Mouse (Mus musculus) intestine, embryonic 16.5 days (tissue): ENCODE measurements around the gene Gpalpp1. TPM values are rescaled to one million over a fixed set of nuclear protein-coding genes. Genes with fewer than 3 reads are reported as not detected.
A peak's percentile ranks its signal among the peaks of the same experiment; 100 is the strongest.

Experiments used
- ATAC-seq: fragments of 200-750 bp; cut with Nextera tagmentation; 2 replicates; pipeline ENCODE4 v1.8.0; 2017; ENCODE audit warnings: moderate TSS enrichment, moderate library complexity
- H3K27ac ChIP-seq: fragments of 300-500 bp; sonication (generic); 2 replicates; pipeline ENCODE4 v1.5.1; 2014; ENCODE audit warnings: mild to moderate bottlenecking, low read length
- H3K27me3 ChIP-seq: fragments of 300-500 bp; sonication (generic); replicated peaks from 2 replicates; pipeline ENCODE4 v1.6.1; 2014; ENCODE audit warnings: low read length, control low read depth, mixed read lengths; ENCODE audit not compliant: control insufficient read depth, insufficient read depth
- H3K36me3 ChIP-seq: fragments of 300-500 bp; sonication (generic); 2 replicates; pipeline ENCODE4 v1.6.1; 2014; ENCODE audit warnings: low read length, control low read depth; ENCODE audit not compliant: control insufficient read depth, insufficient read depth
- H3K4me1 ChIP-seq: fragments of 300-500 bp; sonication (generic); 2 replicates; pipeline ENCODE4 v1.6.1; 2014; ENCODE audit warnings: low read length, control low read depth, mixed read lengths; ENCODE audit not compliant: control insufficient read depth, insufficient read depth
- H3K4me2 ChIP-seq: fragments of 300-500 bp; sonication (generic); 2 replicates; pipeline ENCODE4 v1.6.1; 2014; ENCODE audit warnings: low read depth, low read length, control low read depth
- H3K4me3 ChIP-seq: fragments of 300-500 bp; sonication (generic); 2 replicates; pipeline ENCODE4 v1.5.1; 2014; ENCODE audit warnings: mild to moderate bottlenecking, low read length
- H3K9ac ChIP-seq: fragments of 300-500 bp; sonication (generic); 2 replicates; pipeline ENCODE4 v1.6.1; 2014; ENCODE audit warnings: low read depth, low read length
- H3K9me3 ChIP-seq: fragments of 300-500 bp; sonication (generic); 2 replicates; pipeline ENCODE4 v1.6.1; 2016; ENCODE audit warnings: low read length, control low read depth; ENCODE audit not compliant: control insufficient read depth
- WGBS: fragments of 180-500 bp; shearing (Covaris S2); extraction: QIAGEN DNeasy Blood & Tissue Kit; methylation state at CpG from one replicate; pipeline ENCODE4 v1.1.7; 2014; 5-methylcytosine and 5-hydroxymethylcytosine counted together
- polyA plus RNA-seq: library from polyadenylated mRNA; unstranded; fragments of >200 nt; fragmentation: Nextera tagmentation; extraction: Ambion mirVana; gene quantifications from 2 replicates; pipeline ENCODE4 v1.2.1, GENCODE M21; 2015

The Gpalpp1 gene
- 9.0 and 9.8 TPM in 2 replicates for polyA plus RNA-seq

GRCm38 (mm10) chr14:76110396-76111221, at the start of gene Gpalpp1, which contains the start of gene Nufip1:
Gpalpp1 (minus strand) TSS chr14:76110760.
Nufip1 (plus strand) TSS chr14:76110891.
- peak within 1 kb of the TSS; percentile 81 for H3K4me3 ChIP-seq
- WGBS: under 1% methylated on average over 69 of the region's 69 CpGs
- H3K27me3 ChIP-seq: no peaks in the 10 kb centered on the region
- peak; percentile 100 for ATAC-seq
- H3K4me1 ChIP-seq: peaks cover 10% of the 10 kb centered on the region
- H3K36me3 ChIP-seq: peaks cover 3% of the 10 kb centered on the region; the same call in 1 of the 2 replicates
- peak within 1 kb of the TSS; percentile 77 for H3K4me2 ChIP-seq
- H3K27ac ChIP-seq: peak within 1 kb of the TSS; percentile 89
- H3K9me3 ChIP-seq: no peaks in the 10 kb centered on the region
- peak within 1 kb of the TSS; percentile 93 for H3K9ac ChIP-seq

- 63% methylated on average over 5 of the region's 5 CpGs for WGBS
- Histone ChIP-seq H3K9ac (no peak overlapping the region), H3K4me3 (no peak overlapping the region), H3K4me1 (no peaks in the 10 kb centered on the region), H3K36me3 (no peaks in the 10 kb centered on the region), H3K9me3 (no peaks in the 10 kb centered on the region), H3K27me3 (no peaks in the 10 kb centered on the region), H3K4me2 (no peak overlapping the region), H3K27ac (no peak overlapping the region)
- no peak for ATAC-seq
Observed at GRCm38 (mm10) chr14:76158192-76158785, 47.7 kb upstream of the Gpalpp1 start.

- Histone ChIP-seq H3K27me3 (no peaks in the 10 kb centered on the region), H3K4me1 (peaks cover 8% of the 10 kb centered on the region; the same call in 1 of the 2 replicates), H3K36me3 (no peaks in the 10 kb centered on the region), H3K4me3 (no peak overlapping the region), H3K4me2 (no peak overlapping the region), H3K9me3 (no peaks in the 10 kb centered on the region), H3K27ac (no peak overlapping the region), H3K9ac (no peak overlapping the region)
- ATAC-seq: no peak
- WGBS: 30% methylated on average over 6 of the region's 6 CpGs
Observed at GRCm38 (mm10) chr14:76153828-76154227, 43.3 kb upstream of the Gpalpp1 start.

GRCm38 (mm10) chr14:76153003-76153675, 42.6 kb upstream of the Gpalpp1 start:
- WGBS: 8% methylated on average over 24 of the region's 24 CpGs
- H3K27ac ChIP-seq: peak overlapping the region; percentile 49
- peak overlapping the region; percentile 56 for H3K9ac ChIP-seq
- H3K4me1 ChIP-seq: peaks cover 8% of the 10 kb centered on the region; the same call in 1 of the 2 replicates
- no peaks in the 10 kb centered on the region for H3K27me3 ChIP-seq
- no peaks in the 10 kb centered on the region for H3K9me3 ChIP-seq
- peak overlapping the region; percentile 77 for H3K4me3 ChIP-seq
- peak overlapping the region; percentile 61 for H3K4me2 ChIP-seq
- H3K36me3 ChIP-seq: no peaks in the 10 kb centered on the region
- no peak for ATAC-seq

GRCm38 (mm10) chr14:76152162-76153002, 41.8 kb upstream of the Gpalpp1 start:
- no peaks in the 10 kb centered on the region for H3K9me3 ChIP-seq
- H3K27ac ChIP-seq: peak overlapping the region; percentile 99
- under 1% methylated on average over 41 of the region's 41 CpGs for WGBS
- no peaks in the 10 kb centered on the region for H3K27me3 ChIP-seq
- H3K36me3 ChIP-seq: no peaks in the 10 kb centered on the region
- peak overlapping the region; percentile 65 for H3K4me2 ChIP-seq
- peak overlapping the region; percentile 89 for H3K9ac ChIP-seq
- H3K4me1 ChIP-seq: peaks cover 8% of the 10 kb centered on the region; the same call in 1 of the 2 replicates
- H3K4me3 ChIP-seq: peak overlapping the region; percentile 77
- peak; percentile 94 for ATAC-seq

GRCm38 (mm10) chr14:76151820-76152161, 41.2 kb upstream of the Gpalpp1 start:
- peak overlapping the region; percentile 89 for H3K9ac ChIP-seq
- H3K4me3 ChIP-seq: peak overlapping the region; percentile 77
- no peaks in the 10 kb centered on the region for H3K9me3 ChIP-seq
- peak overlapping the region; percentile 65 for H3K4me2 ChIP-seq
- H3K4me1 ChIP-seq: peaks cover 8% of the 10 kb centered on the region; the same call in 1 of the 2 replicates
- H3K27me3 ChIP-seq: no peaks in the 10 kb centered on the region
- H3K36me3 ChIP-seq: no peaks in the 10 kb centered on the region
- ATAC-seq: no peak
- WGBS: 1% methylated on average over 10 of the region's 10 CpGs
- H3K27ac ChIP-seq: peak overlapping the region; percentile 99

GRCm38 (mm10) chr14:76151011-76151410, 40.5 kb upstream of the Gpalpp1 start:
- no peak for ATAC-seq
- H3K4me1 ChIP-seq: peaks cover 8% of the 10 kb centered on the region; the same call in 1 of the 2 replicates
- no peak overlapping the region for H3K9ac ChIP-seq
- H3K27ac ChIP-seq: no peak overlapping the region
- H3K4me3 ChIP-seq: no peak overlapping the region
- H3K27me3 ChIP-seq: no peaks in the 10 kb centered on the region
- H3K9me3 ChIP-seq: no peaks in the 10 kb centered on the region
- H3K4me2 ChIP-seq: no peak overlapping the region
- H3K36me3 ChIP-seq: no peaks in the 10 kb centered on the region
- 63% methylated on average over 2 of the region's 2 CpGs for WGBS

GRCm38 (mm10) chr14:76150499-76150898, 39.9 kb upstream of the Gpalpp1 start:
- no peak overlapping the region for H3K4me2 ChIP-seq
- H3K36me3 ChIP-seq: no peaks in the 10 kb centered on the region
- WGBS: 87% methylated on average over 11 of the region's 11 CpGs
- no peaks in the 10 kb centered on the region for H3K9me3 ChIP-seq
- H3K4me3 ChIP-seq: no peak overlapping the region
- H3K9ac ChIP-seq: no peak overlapping the region
- ATAC-seq: no peak
- peaks cover 8% of the 10 kb centered on the region; the same call in 1 of the 2 replicates for H3K4me1 ChIP-seq
- no peaks in the 10 kb centered on the region for H3K27me3 ChIP-seq
- 0 out of 2 replicates have a peak overlapping the region, but pooled peaks have one; percentile 10 for H3K27ac ChIP-seq
